Mouse (Mus musculus): ENCODE measurements around the gene Gm10100.
"Not testable (repeated sequence)": the region's sequence is repeated elsewhere in the genome, so short reads cannot be mapped to it uniquely, and the experiment has no call there.

Gm10100 gene

DNA sequence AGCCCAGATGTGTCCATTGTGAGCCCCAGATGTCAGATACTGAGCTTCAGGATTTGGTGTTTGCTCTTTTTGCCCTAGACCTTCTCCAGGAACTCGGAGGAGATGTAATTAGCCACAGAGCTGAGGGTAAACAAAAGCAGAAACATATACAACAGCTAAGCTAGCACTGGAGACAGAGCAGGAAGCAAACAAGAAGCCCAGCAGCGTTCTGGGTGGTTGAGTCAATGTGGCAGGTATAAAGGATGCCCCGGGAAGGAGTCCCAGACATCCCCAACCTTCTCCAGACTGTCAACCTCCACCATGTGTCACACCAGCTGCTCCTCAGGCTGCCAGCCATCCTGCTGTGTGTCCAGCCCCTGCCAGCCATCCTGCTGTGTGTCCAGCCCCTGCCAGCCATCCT is at the start of gene Gm10100:
Gene Gm10100, plus strand, starts transcription at position 301 of the 400 bp plus-strand sequence.
- DNase-seq (ENCODE audit: inconsistent age in 2 of 2, low spot score in 1 of 2), result no peak

DNA sequence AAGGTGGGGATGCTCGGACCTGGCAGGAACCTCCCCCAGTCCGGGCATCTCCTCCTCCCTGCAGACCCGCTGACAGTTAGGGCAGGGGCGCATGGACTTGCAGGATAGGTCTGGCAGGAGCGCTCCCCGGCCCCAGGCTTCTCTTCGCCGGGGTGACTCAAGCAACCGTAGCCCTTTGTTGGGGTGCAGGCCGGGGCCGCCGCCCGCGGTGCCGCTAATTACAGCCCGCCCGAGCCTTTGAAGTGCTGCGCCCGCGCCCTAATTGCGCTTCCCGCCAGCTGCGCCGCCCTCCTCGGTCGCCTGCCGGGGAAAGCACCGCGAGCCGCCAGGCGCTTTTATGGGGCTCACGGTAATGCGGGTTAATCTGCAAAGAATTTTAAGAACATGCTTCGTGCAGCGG is 48.7 kb upstream of the Gm10100 start:
- DNase-seq (ENCODE audit: inconsistent age in 2 of 2, low spot score in 1 of 2), result no peak

DNA sequence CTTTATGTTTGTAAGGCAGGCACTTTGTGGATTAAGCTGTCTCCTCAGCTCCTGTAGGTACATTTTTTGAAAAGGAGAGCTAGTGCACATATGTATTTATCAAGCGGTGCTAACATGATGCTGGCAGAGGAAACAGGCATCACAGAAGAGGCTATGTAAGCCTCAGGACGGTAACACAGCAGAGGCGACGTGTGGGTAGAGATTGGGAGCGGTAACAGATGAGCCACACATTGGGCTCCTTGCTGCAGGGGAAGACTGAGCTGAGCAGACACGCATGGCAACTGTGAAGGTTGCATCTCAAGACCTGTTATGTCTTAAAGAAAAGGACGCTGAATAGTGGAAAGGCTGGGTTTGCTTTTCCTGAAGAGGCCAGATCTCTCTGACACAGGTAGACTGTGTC is 43.3 kb upstream of the Gm10100 start:
- DNase-seq (ENCODE audit: inconsistent age in 2 of 2, low spot score in 1 of 2), result no peak

DNA sequence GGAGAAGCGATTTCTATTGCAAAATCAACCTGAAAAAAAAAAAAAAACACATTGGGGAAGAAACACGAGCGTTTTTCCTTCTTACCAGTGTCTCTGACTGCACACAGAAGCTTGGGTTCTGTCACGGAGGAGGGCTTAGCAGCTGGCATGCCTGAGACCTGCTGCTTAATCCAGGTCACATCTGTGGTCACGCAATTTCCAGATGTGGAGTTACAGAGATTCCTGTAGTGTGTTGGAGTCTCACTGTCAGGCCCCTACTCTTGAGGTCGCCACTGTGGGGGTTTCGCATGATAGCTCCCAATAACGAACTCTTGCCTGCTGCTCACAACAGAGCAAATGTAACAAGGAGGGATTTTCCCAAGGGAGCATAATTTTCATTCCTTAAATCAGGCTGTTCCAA is 42.1 kb upstream of the Gm10100 start:
- DNase-seq (ENCODE audit: inconsistent age in 2 of 2, low spot score in 1 of 2), result no peak

DNA sequence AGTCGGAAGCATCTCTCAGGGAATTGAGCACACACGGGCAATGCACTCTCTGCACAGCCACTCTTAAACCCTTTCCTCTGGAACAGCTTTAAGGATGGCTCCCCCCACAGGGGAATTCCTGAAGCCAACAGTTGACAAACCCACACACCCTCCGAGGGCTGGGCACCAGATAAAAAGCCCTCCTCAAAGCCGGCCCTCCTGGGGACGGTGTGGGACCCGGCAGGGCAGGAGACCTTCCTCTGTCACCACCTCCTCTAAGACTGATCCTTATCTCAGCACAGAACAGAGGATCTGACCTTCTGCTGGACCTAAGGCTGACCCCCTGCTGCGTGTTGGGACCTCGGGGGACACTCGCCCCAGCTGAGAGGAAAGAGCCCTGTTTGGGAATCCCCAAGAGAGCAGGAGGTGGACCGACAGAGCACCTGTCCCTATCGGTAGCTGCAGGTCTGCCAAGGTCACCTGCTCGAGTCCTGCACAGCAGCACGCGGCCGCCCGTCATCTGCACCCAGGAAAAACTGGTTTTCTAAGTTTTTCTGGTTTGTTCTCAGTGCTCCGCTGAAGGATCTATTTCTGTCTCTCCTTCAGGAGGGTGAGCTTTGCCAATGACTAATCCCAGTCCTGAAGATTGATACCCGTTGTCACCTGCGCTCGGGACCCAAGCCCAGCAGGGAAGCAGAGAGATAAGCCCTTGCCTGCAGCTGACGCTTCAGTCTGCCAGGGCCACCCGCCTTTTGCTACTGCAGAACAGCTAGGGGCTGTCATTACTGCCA is 40.2 kb upstream of the Gm10100 start, which contains the start of gene Tspear:
Gene Tspear, plus strand, starts transcription at position 675 of the 770 bp plus-strand sequence.
- peak in 1 of 2 experiments; percentile 43 for DNase-seq (ENCODE audit: inconsistent age in 2 of 2, low spot score in 1 of 2)

DNA sequence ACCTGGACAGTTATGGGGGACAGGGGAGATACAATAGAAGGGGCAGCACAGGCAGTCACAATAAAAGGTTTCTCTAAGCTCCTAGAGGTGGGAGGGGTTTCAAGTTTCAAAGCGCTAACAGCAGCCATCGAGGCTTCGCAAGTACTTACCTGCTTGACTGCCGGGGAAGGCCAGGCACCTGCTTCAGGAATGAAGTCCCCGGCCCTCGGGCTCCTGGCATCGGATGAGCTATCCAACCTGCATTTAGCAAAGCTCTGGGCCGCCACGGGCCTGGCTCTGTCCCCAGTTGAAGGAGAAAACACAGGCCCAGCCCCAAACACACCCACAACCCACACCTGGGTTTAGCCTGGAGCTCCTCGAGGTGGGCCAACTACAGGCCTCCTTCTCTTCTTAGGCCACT is 39.3 kb upstream of the Gm10100 start:
- no peak for DNase-seq (ENCODE audit: inconsistent age in 2 of 2, low spot score in 1 of 2)

DNA sequence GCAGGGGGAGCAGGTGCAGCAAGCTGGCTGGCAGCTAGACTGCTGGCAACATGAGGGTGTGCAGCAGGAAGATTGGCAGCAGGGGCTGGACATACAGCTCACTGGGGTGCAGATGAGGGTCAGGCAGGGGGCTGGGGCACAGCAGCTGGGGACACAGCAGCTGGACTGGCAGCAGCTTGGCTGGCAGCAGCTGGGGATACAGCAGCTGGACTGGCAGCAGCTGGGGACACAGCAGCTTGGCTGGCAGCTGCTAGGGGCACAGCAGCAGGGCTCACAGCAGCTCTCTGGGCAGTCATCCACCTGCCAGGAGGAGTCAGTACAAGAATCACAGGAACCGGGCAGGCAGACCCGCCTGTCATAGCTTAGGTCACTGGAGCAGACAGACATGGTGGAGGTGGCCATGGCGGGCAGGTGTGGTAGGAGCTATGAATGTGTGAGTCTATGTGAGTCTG is 35.9 kb upstream of the Gm10100 start, which contains the start of gene Gm19402:
Gene Gm19402, minus strand, starts transcription at position 402 of the 452 bp plus-strand sequence.
- DNase-seq (ENCODE audit: inconsistent age in 2 of 2, low spot score in 1 of 2), result not testable (repeated sequence)

DNA sequence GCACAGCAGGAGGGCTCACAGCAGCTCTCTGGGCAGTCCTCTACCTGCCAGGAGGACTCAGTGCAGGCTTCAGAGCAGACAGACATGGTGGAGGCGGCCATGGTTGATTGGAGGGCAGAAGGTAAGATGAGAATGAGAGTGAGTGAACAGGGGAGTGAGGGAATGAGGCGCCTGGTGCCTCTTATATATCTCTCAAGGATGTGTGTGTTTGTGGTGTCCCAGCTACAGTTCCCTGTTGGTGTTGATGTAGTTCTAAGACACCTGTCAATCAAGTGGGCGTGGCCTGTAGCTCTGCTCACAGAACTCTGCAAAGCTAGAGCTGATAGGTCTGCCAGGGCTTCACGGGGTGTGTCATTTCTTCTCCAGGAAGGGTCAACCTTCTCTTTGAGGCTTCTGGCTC is 29.2 kb upstream of the Gm10100 start, which contains the start of gene Gm9508:
Gene Gm9508, minus strand, starts transcription at position 101 of the 400 bp plus-strand sequence.
- DNase-seq (ENCODE audit: inconsistent age in 2 of 2, low spot score in 1 of 2), result no peak

DNA sequence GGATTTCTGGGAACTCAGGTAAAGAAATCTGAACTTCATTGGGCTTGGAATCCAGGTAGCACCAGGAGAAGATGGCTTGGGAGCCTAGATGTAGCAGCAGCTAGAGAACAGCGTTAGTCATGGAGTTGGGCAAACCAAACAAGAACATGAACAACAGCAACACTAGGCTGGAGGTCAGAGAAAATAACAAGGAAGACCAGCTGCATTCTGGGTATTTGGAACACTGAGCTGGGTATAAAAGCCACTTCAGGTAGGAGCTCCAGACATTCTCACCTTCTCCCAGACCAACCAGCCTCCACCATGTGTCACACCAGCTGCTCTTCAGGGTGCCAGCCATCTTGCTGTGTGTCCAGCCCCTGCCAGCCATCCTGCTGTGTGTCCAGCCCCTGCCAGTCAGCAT is 20.0 kb upstream of the Gm10100 start, which contains the start of gene Gm10272:
Gene Gm10272, plus strand, starts transcription at position 301 of the 400 bp plus-strand sequence.
- no peak for DNase-seq (ENCODE audit: inconsistent age in 2 of 2, low spot score in 1 of 2)

DNA sequence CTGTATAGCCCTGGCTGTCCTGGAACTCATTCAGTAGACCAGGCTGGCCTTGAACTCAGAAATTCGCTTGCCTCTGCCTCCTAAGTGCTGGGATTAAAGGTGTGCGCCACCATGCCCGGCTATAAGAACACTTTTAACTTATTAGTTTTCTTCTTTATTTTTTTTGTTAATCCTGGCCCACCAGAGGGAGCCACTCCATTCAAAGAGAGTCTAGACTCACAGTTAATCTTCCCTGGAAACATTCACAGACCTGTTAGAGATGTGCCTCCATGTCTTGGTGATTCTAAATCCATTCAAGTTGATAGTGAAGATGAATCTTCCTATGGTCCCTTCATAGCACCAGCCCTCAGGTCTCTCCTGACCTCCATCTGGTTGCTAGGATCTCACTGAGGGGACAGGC is 16.5 kb upstream of the Gm10100 start:
- DNase-seq (ENCODE audit: inconsistent age in 2 of 2, low spot score in 1 of 2), result no peak

DNA sequence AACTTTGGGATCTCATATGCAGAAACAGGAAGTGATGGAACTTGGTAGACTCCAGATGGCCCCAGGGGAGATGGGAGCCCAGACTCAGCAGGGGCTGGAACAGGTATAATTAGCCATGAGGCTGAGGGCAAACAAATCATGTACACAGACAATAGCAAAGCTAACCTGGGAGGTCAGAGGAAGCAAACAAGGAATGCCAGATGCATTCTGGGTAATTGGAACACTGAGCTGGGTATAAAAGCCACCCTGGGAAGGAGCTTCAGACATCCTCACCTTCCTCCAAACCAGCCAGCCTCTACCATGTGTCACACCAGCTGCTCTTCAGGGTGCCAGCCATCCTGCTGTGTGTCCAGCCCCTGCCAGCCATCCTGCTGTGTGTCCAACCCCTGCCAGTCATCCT is 15.1 kb upstream of the Gm10100 start, which contains the start of gene Gm10024:
Gene Gm10024, plus strand, starts transcription at position 301 of the 400 bp plus-strand sequence.
- DNase-seq (ENCODE audit: inconsistent age in 2 of 2, low spot score in 1 of 2), result not testable (repeated sequence)

DNA sequence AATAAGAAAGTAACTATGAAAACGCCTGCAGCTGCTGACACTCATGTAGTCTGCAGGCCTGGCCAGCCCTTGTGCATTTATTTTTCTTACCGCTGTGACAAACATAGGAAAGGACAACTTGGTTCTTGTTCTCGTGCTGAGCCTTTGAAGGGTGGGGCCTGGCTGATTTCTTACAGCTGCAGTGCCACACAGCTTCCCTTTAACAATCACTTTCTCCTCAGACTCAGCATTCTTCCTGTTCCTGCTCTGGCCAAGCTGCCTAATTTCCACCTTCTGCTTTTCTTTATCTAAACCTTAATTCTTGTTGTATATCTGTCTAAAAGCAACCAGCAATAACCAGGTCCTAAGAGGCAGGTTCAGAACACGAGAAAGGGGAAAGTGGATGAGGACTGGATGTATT is 12.6 kb upstream of the Gm10100 start:
- DNase-seq (ENCODE audit: inconsistent age in 2 of 2, low spot score in 1 of 2), result no peak

DNA sequence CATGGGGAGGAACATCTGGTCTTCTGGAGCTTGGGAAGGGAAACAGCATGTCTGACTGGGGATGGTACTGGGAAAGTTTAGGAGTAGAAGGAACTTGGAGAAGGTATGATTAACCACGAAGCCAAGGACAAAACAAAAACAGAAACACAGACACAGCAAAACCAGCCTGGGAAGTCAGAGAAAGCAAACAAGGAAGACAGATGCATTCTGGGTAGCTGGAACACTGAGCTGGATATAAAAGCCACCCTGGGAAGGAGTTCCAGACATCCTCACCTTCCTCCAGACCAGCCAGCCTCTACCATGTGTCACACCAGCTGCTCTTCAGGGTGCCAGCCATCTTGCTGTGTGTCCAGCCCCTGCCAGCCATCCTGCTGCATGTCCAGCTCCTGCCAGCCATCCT is 10.8 kb upstream of the Gm10100 start, which contains the start of gene Gm10142:
Gene Gm10142, plus strand, starts transcription at position 301 of the 400 bp plus-strand sequence.
- no peak for DNase-seq (ENCODE audit: inconsistent age in 2 of 2, low spot score in 1 of 2)

DNA sequence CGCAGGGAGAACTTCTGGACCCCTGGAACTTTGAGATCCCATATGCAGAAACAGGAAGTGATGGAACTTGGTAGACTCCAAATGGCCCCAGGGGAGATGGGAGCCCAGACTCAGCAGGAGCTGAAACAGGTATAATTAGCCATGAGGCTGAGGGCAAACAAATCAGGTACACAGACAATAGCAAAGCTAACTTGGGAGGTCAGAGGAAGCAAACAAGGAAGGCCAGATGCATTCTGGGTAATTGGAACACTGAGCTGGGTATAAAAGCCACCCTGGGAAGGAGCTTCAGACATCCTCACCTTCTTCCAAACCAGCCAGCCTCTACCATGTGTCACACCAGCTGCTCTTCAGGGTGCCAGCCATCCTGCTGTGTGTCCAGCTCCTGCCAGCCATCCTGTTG is 6.0 kb upstream of the Gm10100 start, which contains the start of gene Krtap12-1:
Gene Krtap12-1, plus strand, starts transcription at position 301 of the 400 bp plus-strand sequence.
- not testable (repeated sequence) for DNase-seq (ENCODE audit: inconsistent age in 2 of 2, low spot score in 1 of 2)

DNA sequence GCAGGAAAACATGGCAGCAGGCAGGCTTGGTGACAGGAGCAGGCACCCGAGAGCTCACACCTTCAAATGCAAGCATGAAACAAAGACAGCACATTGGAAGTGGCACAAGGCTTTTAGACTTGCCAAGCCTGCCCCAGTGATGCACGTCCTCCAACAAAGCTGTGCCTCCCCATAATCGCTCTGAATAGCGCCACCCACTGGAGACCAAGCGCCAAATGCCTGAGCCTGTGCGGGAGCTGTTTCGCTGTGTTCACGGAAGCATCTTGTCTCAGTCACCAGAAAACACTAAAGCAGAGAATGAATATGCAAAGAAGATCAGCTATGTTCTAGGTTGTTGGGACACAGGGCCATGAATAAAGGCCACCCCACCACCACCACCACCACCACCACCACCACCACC is 1.4 kb upstream of the Gm10100 start:
- no peak for DNase-seq (ENCODE audit: inconsistent age in 2 of 2, low spot score in 1 of 2)

DNA sequence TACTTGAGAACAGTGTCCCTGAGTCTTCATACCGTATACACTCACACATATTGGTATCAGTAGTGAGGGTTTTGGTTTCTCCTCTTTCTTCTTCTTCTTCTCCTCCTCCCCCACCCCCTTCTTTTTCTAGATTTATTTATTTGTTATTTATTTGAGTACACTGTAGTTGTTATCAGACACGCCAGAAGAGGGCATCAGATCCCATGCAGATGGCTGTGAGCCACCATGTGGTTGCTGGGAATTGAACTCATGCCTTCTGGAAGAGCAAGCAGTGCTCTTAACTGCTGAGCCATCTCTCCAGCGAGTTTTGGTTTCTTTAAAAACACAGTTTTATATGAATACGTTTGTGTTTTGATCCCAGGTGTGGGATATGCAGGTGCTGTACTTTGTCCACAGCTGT is 2.0 kb downstream of the Gm10100 start:
- peak in 1 of 2 experiments; percentile 41 for DNase-seq (ENCODE audit: inconsistent age in 2 of 2, low spot score in 1 of 2)

DNA sequence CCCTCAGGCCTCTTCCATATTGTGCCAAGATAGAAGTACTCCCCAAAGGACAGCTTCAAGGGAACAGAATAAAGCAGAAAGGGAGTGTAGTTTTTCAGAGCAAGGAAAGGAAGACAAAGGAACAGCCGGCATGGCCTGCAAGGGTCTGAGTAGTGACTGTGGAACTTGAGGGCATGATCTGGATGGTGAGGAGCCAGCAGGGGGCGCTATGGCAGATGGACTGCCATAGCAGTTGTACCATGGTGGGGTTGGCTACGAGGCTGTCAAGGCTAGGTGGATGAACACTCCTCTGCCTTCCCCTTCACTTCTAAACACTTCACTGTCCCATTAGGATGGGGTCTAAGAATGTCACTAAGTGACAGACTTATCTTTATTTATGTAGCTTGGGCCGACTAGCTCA is 3.0 kb downstream of the Gm10100 start:
- peak; percentile 13 to 46 for DNase-seq (ENCODE audit: inconsistent age in 2 of 2, low spot score in 1 of 2)

DNA sequence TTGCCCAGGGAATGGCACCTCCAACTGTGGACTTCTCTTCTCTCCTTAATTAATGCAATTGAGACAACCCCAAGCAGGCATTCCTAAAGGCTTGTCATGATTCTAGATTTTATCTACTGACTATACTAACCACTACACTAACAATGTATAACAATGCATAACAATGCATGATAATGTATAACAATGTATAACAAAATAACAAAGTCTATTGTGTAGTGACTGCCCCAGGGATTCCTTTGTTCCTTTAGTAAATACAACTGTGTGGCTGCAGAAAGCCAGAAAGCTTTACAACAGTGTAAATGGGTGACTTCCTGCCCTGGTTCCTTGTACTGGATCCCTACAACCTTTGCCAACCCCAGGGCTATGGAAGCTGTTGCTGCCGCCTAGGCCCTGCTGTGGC is 9.6 kb downstream of the Gm10100 start:
- no peak for DNase-seq (ENCODE audit: inconsistent age in 2 of 2, low spot score in 1 of 2)

DNA sequence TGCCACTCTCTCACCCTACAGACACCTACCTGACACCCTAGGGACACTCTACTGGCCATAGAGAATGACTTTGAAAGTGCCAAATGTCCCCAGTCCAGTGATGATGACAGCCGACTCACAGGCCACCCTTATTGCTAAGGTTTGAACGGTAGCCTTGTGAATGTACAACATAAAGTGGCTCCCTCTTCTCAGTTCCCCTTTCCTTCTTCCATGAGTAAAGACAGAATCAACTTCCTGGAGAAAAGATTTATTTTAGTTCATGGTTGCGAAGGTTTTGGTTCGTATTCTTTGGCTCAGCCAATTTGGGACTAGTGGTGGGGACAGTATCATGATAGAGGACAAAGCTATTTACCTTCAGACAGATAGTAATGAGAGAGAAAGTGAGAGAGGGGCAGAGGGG is 12.6 kb downstream of the Gm10100 start:
- no peak for DNase-seq (ENCODE audit: inconsistent age in 2 of 2, low spot score in 1 of 2)

DNA sequence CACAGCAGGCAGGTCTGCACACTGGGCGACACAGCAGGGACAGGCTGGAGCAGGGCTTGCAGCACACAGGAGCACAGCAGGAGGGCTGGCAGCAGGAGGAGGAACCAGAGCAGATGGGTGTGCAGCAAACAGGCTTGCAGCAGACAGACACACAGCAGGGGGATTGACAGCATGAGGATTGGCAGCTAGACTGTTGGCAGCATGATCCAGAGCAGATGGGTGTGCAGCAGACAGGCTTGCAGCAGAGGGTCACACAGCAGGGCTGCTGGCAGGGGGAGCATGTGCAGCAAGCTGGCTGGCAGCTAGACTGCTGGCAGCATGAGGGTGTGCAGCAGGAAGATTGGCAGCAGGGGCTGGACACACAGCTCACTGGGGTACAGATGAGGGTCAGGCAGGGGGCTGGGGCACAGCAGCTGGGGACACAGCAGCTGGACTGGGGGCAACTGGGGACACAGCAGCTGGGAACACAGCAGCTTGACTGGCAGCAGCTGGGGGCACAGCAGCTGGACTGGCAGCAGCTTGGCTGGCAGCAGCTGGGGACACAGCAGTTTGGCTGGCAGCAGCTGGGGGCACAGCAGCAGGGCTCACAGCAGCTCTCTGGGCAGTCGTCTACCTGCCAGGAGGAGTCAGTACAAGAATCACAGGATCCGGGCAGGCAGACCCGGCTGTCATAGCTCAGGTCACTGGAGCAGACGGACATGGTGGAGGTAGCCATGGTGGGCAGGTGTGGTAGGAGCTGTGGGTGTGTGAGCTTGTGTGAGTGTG is 15.8 kb downstream of the Gm10100 start, which contains the start of gene Gm18596:
Gene Gm18596, minus strand, starts transcription at position 715 of the 765 bp plus-strand sequence.
- DNase-seq (ENCODE audit: inconsistent age in 2 of 2, low spot score in 1 of 2), result not testable (repeated sequence)

DNA sequence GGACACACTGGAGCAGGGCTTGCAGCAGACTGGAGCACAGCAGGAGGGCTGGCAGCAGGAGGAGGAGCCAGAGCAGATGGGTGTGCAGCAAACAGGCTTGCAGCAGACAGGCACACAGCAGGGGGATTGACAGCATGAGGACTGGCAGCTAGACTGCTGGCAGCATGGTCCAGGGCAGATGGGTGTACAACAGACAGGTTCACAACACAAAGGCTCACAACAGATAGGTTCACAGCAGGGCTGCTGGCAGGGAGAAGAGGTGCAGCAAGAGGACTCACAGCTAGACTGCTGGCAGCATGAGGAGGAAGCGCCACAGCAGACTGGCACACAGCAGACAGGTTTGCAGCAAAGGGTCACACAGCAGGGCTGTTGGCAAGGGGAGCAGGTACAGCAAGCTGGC is 24.4 kb downstream of the Gm10100 start:
- DNase-seq (ENCODE audit: inconsistent age in 2 of 2, low spot score in 1 of 2), result not testable (repeated sequence)
